9 mouse cellular contexts compared by ENCODE assay signal in genomic region chrX:106010762-106011161, GRCm38 (mm10). TPM values are rescaled to one million over a fixed set of nuclear protein-coding genes. Genes with fewer than 3 reads are reported as not detected.
DNase-seq lines count a peak whose midpoint lies in the region; ATAC-seq and TF ChIP-seq lines count a peak whose summit lies in the region.
"Had no signal": no experiment of that assay in that cellular context is flagged by ENCODE, and none has a peak within 500 bp of the region (broad histone marks: within the 10 kb centered on the region; RNA-seq: fewer than 3 reads in every experiment).

No protein-coding gene starts in this region.

- no peak for TF ChIP-seq EP300 in liver, embryonic 14.5 days (IDR thresholded peaks at IDR 0.05; ENCODE audit: low read depth)

- no peak for TF ChIP-seq CTCF in C2C12 (IDR thresholded peaks at IDR 0.05; ENCODE audit: control insufficient read depth, insufficient read depth, insufficient read length)
- TF ChIP-seq CTCF in liver, embryonic 14.5 days (IDR thresholded peaks at IDR 0.05; ENCODE audit: low read depth), result no peak

- no peaks in the 10 kb centered on the region for H3K36me3 ChIP-seq in heart, embryonic 10.5 days
- no peaks in the 10 kb centered on the region for H3K36me3 ChIP-seq in C2C12 (ENCODE audit: control insufficient read depth, insufficient read depth)
- no peaks in the 10 kb centered on the region for H3K36me3 ChIP-seq in forebrain, embryonic 13.5 days (ENCODE audit: poor library complexity, severe bottlenecking)
- no peaks in the 10 kb centered on the region for H3K36me3 ChIP-seq in liver, embryonic 14.5 days (replicated peaks; ENCODE audit: control insufficient read depth, insufficient read depth, low read depth)

- ATAC-seq in forebrain, embryonic 13.5 days, result no peak
- no peak for ATAC-seq in liver, embryonic 14.5 days (ENCODE audit: insufficient read depth)
- ATAC-seq in activated CD4-positive, CD25-positive, alpha-beta regulatory T cell, adult 4 months, result no peak

- no peaks in the 10 kb centered on the region for H3K4me1 ChIP-seq in heart, embryonic 10.5 days
- H3K4me1 ChIP-seq in forebrain, embryonic 13.5 days, result 0 out of 2 replicates have a peak, but pooled peaks cover 13% of the 10 kb centered on the region
- peaks cover 0 to 16% of the 10 kb centered on the region in 2 experiments; a peak in 2 of 4 replicates for H3K4me1 ChIP-seq in liver, embryonic 14.5 days (replicated peaks; ENCODE audit: control insufficient read depth in 2 of 2, insufficient read depth in 2 of 2, low read length in 1 of 2)

- no peak for DNase-seq in heart, embryonic 10.5 days (ENCODE audit: low spot score)
- no peak for DNase-seq in heart, adult 11 months
- no peak for DNase-seq in liver, embryonic 14.5 days (ENCODE audit: low read depth in 3 of 3, low spot score in 3 of 3)
- DNase-seq in frontal cortex, adult 2 months (ENCODE audit: extremely low spot score in 1 of 2, low spot score in 1 of 2), result no peak
- DNase-seq in cerebellum, postnatal 14 days, result no peak
- DNase-seq: cerebellum, postnatal 36 days had no signal

- WGBS in heart, embryonic 10.5 days, result 6% methylated on average over 3 of the region's 3 CpGs
- 15% methylated on average over 3 of the region's 3 CpGs for WGBS in forebrain, embryonic 13.5 days
- WGBS in liver, embryonic 14.5 days (ENCODE audit: insufficient replicate concordance), result 8% methylated on average over 3 of the region's 3 CpGs

- peaks cover 47% of the 10 kb centered on the region for H3K79me3 ChIP-seq in C2C12 (ENCODE audit: low read depth)

- peaks cover 62% of the 10 kb centered on the region for H3K79me2 ChIP-seq in C2C12 (ENCODE audit: control insufficient read depth, insufficient read depth)

- H3K9me3 ChIP-seq in heart, embryonic 10.5 days, result no peaks in the 10 kb centered on the region
- no peaks in the 10 kb centered on the region for H3K9me3 ChIP-seq in forebrain, embryonic 13.5 days (replicated peaks)
- no peaks in the 10 kb centered on the region for H3K9me3 ChIP-seq in liver, embryonic 14.5 days (ENCODE audit: control insufficient read depth, low read length)

- H3K27me3 ChIP-seq in heart, embryonic 10.5 days (ENCODE audit: insufficient read depth, poor library complexity, severe bottlenecking), result no peaks in the 10 kb centered on the region; the same call in 1 of the 2 replicates
- no peaks in the 10 kb centered on the region for H3K27me3 ChIP-seq in C2C12 (ENCODE audit: control insufficient read depth, insufficient read depth, insufficient read length)
- H3K27me3 ChIP-seq in forebrain, embryonic 13.5 days, result no peaks in the 10 kb centered on the region
- no peaks in the 10 kb centered on the region for H3K27me3 ChIP-seq in liver, embryonic 14.5 days (ENCODE audit: control insufficient read depth, insufficient read depth, low read length)

- H3K27ac ChIP-seq in heart, embryonic 10.5 days, result peak overlapping the region; percentile 86; the same call in 1 of the 2 replicates
- H3K27ac ChIP-seq in forebrain, embryonic 13.5 days, result no peak overlapping the region
- no peak overlapping the region; the same call in 1 of the 2 replicates for H3K27ac ChIP-seq in liver, embryonic 14.5 days

- peak overlapping the region; percentile 58 for H3K4me2 ChIP-seq in forebrain, embryonic 13.5 days
- peak overlapping the region; percentile 68 for H3K4me2 ChIP-seq in liver, embryonic 14.5 days (ENCODE audit: low read depth)

- peak overlapping the region; percentile 67 for H3K4me3 ChIP-seq in heart, embryonic 10.5 days
- peak overlapping the region; percentile 39 for H3K4me3 ChIP-seq in C2C12 (ENCODE audit: insufficient read depth, poor library complexity, severe bottlenecking)
- peak overlapping the region; percentile 57 for H3K4me3 ChIP-seq in forebrain, embryonic 13.5 days
- H3K4me3 ChIP-seq in liver, embryonic 14.5 days (ENCODE audit: insufficient read depth in 1 of 2, low read depth in 2 of 2, low read length in 2 of 2), result peak overlapping the region; percentile 77 to 83

- peak overlapping the region; percentile 77 for H3ac ChIP-seq in C2C12 (ENCODE audit: control insufficient read depth, insufficient read length, low read depth)

- H3K9ac ChIP-seq in forebrain, embryonic 13.5 days, result peak overlapping the region; percentile 64
- H3K9ac ChIP-seq in liver, embryonic 14.5 days (replicated peaks), result peak overlapping the region; percentile 81

TF ChIP-seq in C2C12, 6 proteins besides CTCF, POLR2A, EP300 and RAD21:
- TF ChIP-seq MYOG (IDR thresholded peaks at IDR 0.05; ENCODE audit: control insufficient read depth, extremely low read depth, insufficient read length) (no peak), FOSL1 (IDR thresholded peaks at IDR 0.05; ENCODE audit: insufficient read depth, low read length, poor library complexity, severe bottlenecking) (no peak), MAX (IDR thresholded peaks at IDR 0.05) (no peak), MYOD1 (IDR thresholded peaks at IDR 0.05; ENCODE audit: control insufficient read depth, insufficient read length, low read depth) (no peak), USF1 (IDR thresholded peaks at IDR 0.05; ENCODE audit: low read depth) (no peak), CEBPB (IDR thresholded peaks at IDR 0.05; ENCODE audit: low read depth) (no peak)
TF ChIP-seq in C2C12: peak in this region for 0.

RNA-seq across cellular contexts. Expression of gene Magt1, which starts 0.9 kb away (rescaled TPM):
- 50.2 and 54.4 TPM in 2 replicates for polyA plus RNA-seq in heart, embryonic 10.5 days (2016; fragmentation: Nextera tagmentation; extraction: Ambion mirVana)
- 12.2 TPM for polyA plus RNA-seq in C2C12 (2012; fragmentation: generic; extraction: Trizol)
- polyA plus RNA-seq in forebrain, embryonic 13.5 days (2015; fragmentation: Nextera tagmentation; extraction: Ambion mirVana), result 27.0 and 29.4 TPM in 2 replicates
- polyA plus RNA-seq in liver, embryonic 14.5 days (2012; rRNA removed), result 6.5 and 9.2 TPM in 2 replicates
- 23.8 and 24.4 TPM in 2 replicates for polyA plus RNA-seq in liver, embryonic 14.5 days (2014; fragmentation: Nextera tagmentation; extraction: Ambion mirVana)
- 8.1 and 8.5 TPM in 2 replicates for polyA plus RNA-seq in frontal cortex, adult 2 months (2012; rRNA removed)
- polyA plus RNA-seq in activated CD4-positive, CD25-positive, alpha-beta regulatory T cell, adult 4 months (2017; shearing (Covaris generic)), result 10 to 100 TPM; 32.7 to 33.5 TPM

RNA-seq across cellular contexts. Expression of gene Cox7b, which starts 4.7 kb away (rescaled TPM):
- polyA plus RNA-seq in heart, embryonic 10.5 days (2016; fragmentation: Nextera tagmentation; extraction: Ambion mirVana), result 583 and 682 TPM in 2 replicates
- polyA plus RNA-seq in C2C12 (2012; fragmentation: generic; extraction: Trizol), result 194 TPM
- 331 and 363 TPM in 2 replicates for polyA plus RNA-seq in forebrain, embryonic 13.5 days (2015; fragmentation: Nextera tagmentation; extraction: Ambion mirVana)
- polyA plus RNA-seq in liver, embryonic 14.5 days (2012; rRNA removed), result 222 and 281 TPM in 2 replicates
- 395 and 431 TPM in 2 replicates for polyA plus RNA-seq in liver, embryonic 14.5 days (2014; fragmentation: Nextera tagmentation; extraction: Ambion mirVana)
- polyA plus RNA-seq in frontal cortex, adult 2 months (2012; rRNA removed), result 373 and 403 TPM in 2 replicates
- polyA plus RNA-seq in activated CD4-positive, CD25-positive, alpha-beta regulatory T cell, adult 4 months (2017; shearing (Covaris generic)), result 100 to 1,000 TPM; 203 to 422 TPM

RNA-seq across cellular contexts. Expression of gene Atp7a, which starts 16.3 kb away (rescaled TPM):
- polyA plus RNA-seq in heart, embryonic 10.5 days (2016; fragmentation: Nextera tagmentation; extraction: Ambion mirVana), result 18.3 and 24.0 TPM in 2 replicates
- 2.1 TPM for polyA plus RNA-seq in C2C12 (2012; fragmentation: generic; extraction: Trizol)
- 16.4 and 17.3 TPM in 2 replicates for polyA plus RNA-seq in forebrain, embryonic 13.5 days (2015; fragmentation: Nextera tagmentation; extraction: Ambion mirVana)
- 1.6 and 2.3 TPM in 2 replicates for polyA plus RNA-seq in liver, embryonic 14.5 days (2012; rRNA removed)
- 7.5 and 7.8 TPM in 2 replicates for polyA plus RNA-seq in liver, embryonic 14.5 days (2014; fragmentation: Nextera tagmentation; extraction: Ambion mirVana)
- 2.3 and 2.6 TPM in 2 replicates for polyA plus RNA-seq in frontal cortex, adult 2 months (2012; rRNA removed)
- 1 to 10 TPM; 6.2 to 8.2 TPM for polyA plus RNA-seq in activated CD4-positive, CD25-positive, alpha-beta regulatory T cell, adult 4 months (2017; shearing (Covaris generic))
